Mouse (Mus musculus) bone marrow, adult 2 months (tissue): ENCODE data around the gene Cxcr1.

Source experiments
- CTCF ChIP-seq: fragments of 200-500 bp; IDR thresholded peaks from 2 replicates; pipeline ENCODE4 v1.5.1; 2011; ENCODE audit warnings: low read length, control low read depth; ENCODE audit not compliant: control insufficient read depth, insufficient read depth
- POLR2A ChIP-seq: fragments of 200-500 bp; IDR thresholded peaks from 2 replicates; pipeline ENCODE4 v1.6.1; 2011; ENCODE audit warnings: low read depth, mild to moderate bottlenecking, control low read depth, low read length, borderline replicate concordance; ENCODE audit not compliant: control insufficient read depth

- TF ChIP-seq POLR2A: no peak
- no peak for TF ChIP-seq CTCF
Observed at GRCm38 (mm10) chr1:74192711-74193110, 1.7 kb downstream of the Cxcr1 start.
